Mouse (Mus musculus): ENCODE measurements around the gene Col23a1.

- TF ChIP-seq POLR2A (IDR thresholded peaks at IDR 0.05; ENCODE audit: low read depth, low read length) (no peak), CTCF (conservative IDR thresholded peaks at IDR 0.05; ENCODE audit: insufficient read depth, insufficient read length, low read depth, low read length) (no peak)
These were observed 26.5 kb downstream of the Col23a1 start for GRCm38 (mm10) chr11:51315991-51316810.

All from kidney, adult 2 months (tissue).